Mouse (Mus musculus): ENCODE results near the gene Tymp. TPM values are rescaled to one million over a fixed set of nuclear protein-coding genes. Genes with fewer than 3 reads are reported as not detected.

Tymp gene
- polyA plus RNA-seq (2012; rRNA removed): 1.4 TPM in 2 replicates

DNA sequence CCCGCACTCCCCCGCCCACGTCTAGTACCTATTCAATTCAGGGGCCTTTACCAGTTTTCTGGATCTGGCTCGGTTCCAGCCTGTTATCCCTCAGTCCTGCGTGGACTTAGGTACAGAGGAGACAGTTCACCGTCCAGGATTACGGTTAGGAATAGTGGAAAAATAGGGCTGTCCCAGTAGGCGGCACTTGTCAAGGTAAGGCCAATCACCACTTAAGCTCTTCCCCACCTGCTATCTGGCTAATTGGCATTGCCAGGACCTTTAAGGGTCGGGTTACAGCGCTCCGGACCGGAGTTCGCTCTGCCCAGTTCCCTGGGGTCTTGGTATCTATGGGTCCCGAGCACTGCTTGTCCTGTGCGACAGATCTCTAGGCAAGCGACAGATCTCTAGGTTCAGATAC lies at the start of gene Tymp:
Gene Tymp, minus strand, starts transcription at position 83 of the 400 bp plus-strand sequence.

DNA sequence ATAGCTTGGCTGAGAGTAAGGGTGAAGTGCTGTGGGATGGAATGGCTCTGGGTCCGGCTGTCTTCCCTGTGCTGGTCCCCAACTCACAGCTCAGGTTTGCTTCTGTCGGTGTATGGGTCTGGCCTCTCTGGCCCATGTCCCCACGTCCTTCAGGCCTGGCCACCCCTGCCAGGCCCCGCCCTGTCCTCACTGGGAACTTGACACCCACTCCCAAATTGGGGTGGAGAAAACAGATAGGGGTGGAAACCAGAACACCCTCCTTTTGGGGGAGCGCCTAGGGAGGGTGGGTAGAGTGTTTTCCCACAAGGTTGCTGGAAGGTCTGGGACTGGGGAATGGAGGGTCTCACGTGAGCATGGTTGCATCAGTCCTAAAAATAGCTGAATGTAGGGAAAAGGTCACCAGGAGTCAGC lies 48.9 kb upstream of the Tymp start, which contains the start of gene Cpt1b:
Gene Cpt1b, minus strand, starts transcription at position 153 of the 411 bp plus-strand sequence.

DNA sequence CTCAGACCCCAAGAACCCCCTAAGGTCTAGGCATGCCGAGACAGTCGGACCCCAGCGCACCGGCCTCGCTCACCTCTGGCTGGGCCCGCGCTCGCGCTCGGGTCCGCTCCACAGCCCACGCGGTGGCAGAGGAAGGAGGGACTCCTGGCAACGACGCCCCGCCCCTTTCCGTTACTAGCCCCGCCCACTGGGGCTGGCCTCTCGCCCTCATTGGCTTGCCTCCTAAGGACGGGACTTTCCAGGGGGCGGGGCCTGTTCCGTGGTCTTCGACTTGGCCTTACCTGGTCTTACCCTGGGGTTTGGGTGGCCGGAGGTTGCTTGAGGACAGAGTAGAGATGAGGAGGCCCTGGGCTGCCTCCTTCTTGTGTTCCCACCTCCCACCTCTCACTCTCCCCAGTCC lies 33.3 kb upstream of the Tymp start, which contains the start of gene Syce3:
Gene Syce3, minus strand, starts transcription at position 386 of the 400 bp plus-strand sequence.

DNA sequence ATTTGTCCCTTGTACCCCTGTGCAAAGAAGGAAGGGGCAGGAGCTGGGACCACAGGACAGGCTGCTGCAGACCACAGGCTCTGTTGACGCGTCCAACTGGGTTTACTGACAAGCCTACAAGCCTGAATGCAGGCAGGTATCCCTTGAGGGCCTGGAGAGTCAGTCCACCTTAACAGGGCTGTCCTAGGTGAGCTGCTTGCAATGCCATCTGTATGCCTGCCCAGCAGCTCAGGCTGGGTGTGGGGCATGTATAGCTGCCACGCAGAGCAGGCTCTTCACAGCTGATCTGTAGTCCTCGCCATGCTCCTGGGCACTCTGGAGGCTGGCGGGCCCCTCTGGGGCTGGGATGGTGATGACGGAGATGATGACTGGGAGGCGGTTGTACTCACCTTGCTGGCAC lies 7.8 kb upstream of the Tymp start, which contains the start of gene Klhdc7b:
Gene Klhdc7b, plus strand, starts transcription at position 301 of the 400 bp plus-strand sequence.

DNA sequence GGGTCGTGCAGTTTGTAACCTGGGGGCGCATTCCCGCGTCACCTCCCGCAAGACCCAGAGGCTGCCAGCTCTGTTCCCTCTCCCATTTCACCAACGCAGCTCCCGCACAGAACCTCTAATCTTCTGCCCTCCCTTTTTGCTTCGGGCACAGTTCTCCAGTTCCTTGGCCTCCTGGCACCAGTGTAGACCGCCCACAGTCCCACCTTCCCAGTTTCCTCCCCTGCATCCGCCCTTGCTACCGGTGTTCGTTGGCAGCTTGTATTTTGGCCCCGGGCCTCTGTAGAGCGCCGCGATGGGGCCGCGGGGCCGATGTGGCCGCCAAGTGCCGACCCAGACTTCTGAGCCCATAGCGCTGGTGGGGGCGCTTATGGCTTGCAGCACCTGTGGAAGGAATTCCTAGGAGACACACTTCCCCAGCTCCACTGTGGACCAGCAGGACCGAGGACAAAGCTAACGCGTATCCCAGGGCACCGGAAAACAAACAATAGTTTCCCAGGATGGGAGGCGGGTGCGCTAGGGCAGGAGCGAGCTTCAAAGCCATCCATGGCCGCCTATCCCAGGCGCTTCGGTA lies 2.1 kb upstream of the Tymp start, which contains the start of gene Odf3b:
Gene Odf3b, minus strand, starts transcription at position 452 of the 571 bp plus-strand sequence.

DNA sequence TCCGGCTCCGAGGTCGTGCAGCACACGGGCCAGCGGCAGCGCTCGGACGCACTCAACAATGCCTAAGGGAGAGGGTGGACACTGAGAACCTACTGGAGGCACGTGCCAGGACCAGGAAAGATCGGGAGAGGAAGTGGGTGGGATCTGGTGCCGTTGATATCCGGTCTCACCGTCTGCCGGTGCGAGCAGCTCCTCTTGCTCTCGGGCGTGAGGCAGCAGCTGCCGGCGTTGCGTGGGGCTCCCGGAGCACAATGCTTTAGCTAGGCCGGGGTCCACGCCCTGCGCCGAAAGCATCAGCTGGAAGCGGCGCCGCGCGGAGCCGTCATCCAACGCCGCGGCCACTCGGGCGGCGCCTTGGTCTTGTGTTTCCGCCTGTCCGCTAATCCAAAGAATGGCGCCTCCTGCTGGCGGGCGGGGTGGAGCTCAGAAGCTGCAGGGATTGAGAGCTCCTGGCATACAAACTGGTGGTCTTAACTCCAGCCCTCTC lies 3.0 kb downstream of the Tymp start, which contains the start of gene Sco2:
Gene Sco2, minus strand, starts transcription at position 85 of the 487 bp plus-strand sequence.

DNA sequence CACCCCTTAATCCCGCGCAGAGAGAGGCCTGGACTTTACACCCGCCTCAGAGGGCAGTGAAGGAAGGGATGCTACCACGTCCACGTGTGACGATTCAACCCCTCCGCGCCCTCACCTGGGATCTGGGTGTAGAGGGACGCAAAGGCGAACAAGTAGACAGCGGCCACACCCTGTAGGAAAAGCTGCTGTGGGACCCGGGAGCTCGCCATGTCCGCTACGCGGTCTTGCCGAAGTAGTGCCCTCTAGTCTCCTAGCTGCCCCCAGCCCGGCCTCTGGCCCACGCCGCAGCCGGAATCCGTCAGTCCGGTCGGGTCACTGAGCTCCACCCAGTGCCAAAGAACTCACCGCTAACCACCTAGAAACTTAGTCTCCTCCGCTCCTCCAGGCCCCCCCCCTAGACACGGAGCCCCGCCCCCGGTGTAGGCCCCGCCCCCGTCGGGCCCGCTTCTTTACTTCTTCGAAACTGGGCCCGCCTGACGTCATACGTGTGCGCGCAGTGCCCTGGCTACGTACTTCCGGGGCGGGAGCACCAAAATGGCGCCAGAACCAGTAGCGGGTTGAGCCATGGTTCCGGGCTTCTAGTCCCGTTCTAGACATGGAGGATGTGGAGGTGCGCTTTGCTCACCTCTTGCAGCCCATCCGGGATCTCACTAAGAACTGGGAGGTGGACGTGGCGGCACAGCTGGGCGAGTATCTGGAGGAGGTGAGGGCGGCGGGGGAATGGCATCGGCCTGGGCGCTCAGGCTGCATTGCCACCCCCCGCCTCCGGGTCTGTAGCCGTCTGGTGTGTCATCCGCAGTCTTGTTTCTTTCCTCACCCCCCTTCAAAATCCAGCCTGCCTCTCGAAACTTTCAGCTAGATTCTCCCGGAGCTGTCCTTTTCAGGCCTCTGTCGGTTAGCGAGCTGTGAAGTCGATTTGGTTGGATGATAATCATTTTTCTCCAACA lies 21.3 kb downstream of the Tymp start, which contains the start of the genes Lmf2 and Ncaph2:
Gene Lmf2, minus strand, starts transcription at position 419 of the 947 bp plus-strand sequence.
Gene Ncaph2, plus strand, starts transcription at position 479 of the 947 bp plus-strand sequence.

DNA sequence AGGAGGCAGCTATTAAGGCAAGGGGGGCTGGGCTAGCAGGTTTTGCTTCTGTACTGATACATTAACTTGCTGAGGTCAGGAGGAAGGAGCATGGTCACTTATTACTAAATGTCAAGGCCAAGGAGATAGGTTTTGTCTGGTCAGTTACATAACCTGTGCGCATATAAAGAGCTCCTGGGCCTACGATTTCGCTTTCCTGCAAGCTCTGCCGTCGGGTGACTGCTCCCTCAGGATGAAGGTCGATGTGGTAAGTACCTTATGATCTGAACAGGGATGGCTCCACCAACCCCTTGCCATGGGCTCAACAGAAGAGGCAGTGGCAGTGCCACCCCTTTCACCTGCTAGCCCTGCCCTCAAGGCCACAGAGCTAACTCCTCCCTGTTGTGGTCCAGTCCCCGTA lies 42.6 kb downstream of the Tymp start, which contains the start of gene Miox:
Gene Miox, plus strand, starts transcription at position 128 of the 400 bp plus-strand sequence.

DNA sequence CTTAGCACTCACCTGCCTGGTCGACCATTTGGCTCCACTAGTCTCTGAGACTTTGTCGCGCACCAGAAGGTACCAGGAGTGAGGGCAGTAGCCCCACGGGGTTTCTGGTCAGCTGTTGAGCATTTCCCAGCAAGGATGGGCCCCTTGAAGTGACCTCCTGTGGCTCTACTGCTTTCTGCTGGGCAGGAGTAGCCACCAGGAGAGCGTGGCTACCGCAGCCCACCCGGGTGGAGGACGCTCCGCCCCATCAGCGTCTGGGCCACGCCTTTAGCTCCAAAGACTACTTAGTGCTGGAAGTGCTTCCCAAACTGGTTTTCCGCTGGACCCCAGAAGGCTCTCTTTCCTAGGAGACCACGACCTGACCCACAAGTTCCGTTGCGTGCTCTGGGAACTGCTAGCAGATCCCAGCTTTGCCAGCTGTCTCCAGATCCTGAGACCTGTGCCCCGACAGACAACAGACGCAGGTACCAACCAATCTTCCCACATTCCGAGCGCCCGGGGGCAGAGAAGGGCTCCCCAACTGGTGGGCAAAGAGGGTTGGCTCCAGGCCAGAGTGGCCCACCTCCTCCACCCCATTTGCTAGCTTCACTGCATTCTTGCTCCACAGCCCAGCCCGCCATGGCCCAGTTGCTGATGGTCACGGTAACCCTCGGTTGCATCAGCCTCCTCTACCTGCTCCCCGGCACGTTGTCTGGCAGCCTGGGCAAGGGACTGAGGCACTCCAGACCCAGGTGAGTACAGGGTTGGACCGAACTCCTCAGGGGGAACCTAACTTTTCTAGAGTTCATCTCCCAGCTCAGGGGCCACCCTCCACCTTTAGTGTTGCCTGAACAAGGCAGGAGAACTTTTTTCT lies 53.9 kb downstream of the Tymp start, which contains the start of gene Adm2:
Gene Adm2, plus strand, starts transcription at position 51 of the 853 bp plus-strand sequence.

Other genes starting within 250 kb of the Tymp start
- gene Hdac10, start 248.3 kb downstream of the Tymp start, polyA plus RNA-seq (2012; rRNA removed): 21.1 and 23.7 TPM in 2 replicates
- gene Mapk12, start 236.3 kb downstream of the Tymp start, polyA plus RNA-seq (2012; rRNA removed): 30.6 and 57.6 TPM in 2 replicates
- 44.8 and 63.0 TPM in 2 replicates for gene Mapk11, start 227.4 kb downstream of the Tymp start, polyA plus RNA-seq (2012; rRNA removed)
- 160 and 177 TPM in 2 replicates for gene Plxnb2, start 196.3 kb downstream of the Tymp start, polyA plus RNA-seq (2012; rRNA removed)
- gene Dennd6b, start 180.5 kb downstream of the Tymp start, polyA plus RNA-seq (2012; rRNA removed): 46.6 and 50.5 TPM in 2 replicates
- 74.0 and 92.8 TPM in 2 replicates for gene Ppp6r2, start 165.5 kb downstream of the Tymp start, polyA plus RNA-seq (2012; rRNA removed)
- gene Sbf1, start 61.7 kb downstream of the Tymp start, polyA plus RNA-seq (2012; rRNA removed): 144 and 184 TPM in 2 replicates
- 0.16 and 0.50 TPM in 2 replicates for gene Adm2, start 54.3 kb downstream of the Tymp start, polyA plus RNA-seq (2012; rRNA removed)
- 0.10 and 0.11 TPM in 2 replicates for gene Miox, start 42.6 kb downstream of the Tymp start, polyA plus RNA-seq (2012; rRNA removed)
- gene Lmf2, start 21.4 kb downstream of the Tymp start, polyA plus RNA-seq (2012; rRNA removed): 33.1 and 38.1 TPM in 2 replicates
- 124 and 153 TPM in 2 replicates for gene Ncaph2, start 21.3 kb downstream of the Tymp start, polyA plus RNA-seq (2012; rRNA removed)
- gene Sco2, start 3.2 kb downstream of the Tymp start, polyA plus RNA-seq (2012; rRNA removed): 13.7 and 16.9 TPM in 2 replicates
- gene Odf3b, start 2.2 kb upstream of the Tymp start, polyA plus RNA-seq (2012; rRNA removed): 0.43 and 0.58 TPM in 2 replicates
- gene Klhdc7b, start 7.9 kb upstream of the Tymp start, polyA plus RNA-seq (2012; rRNA removed): not detected in 2 replicates
- gene Syce3, start 33.5 kb upstream of the Tymp start, polyA plus RNA-seq (2012; rRNA removed): not detected in 2 replicates
- gene Cpt1b, start 48.8 kb upstream of the Tymp start, polyA plus RNA-seq (2012; rRNA removed): 8.1 and 8.8 TPM in 2 replicates
- gene C730034F03Rik, start 52.5 kb upstream of the Tymp start, polyA plus RNA-seq (2012; rRNA removed): 1.9 and 2.7 TPM in 2 replicates
- gene Gm44502, start 52.7 kb upstream of the Tymp start, polyA plus RNA-seq (2012; rRNA removed): 0.47 and 0.48 TPM in 2 replicates
- 66.9 and 96.2 TPM in 2 replicates for gene Chkb, start 52.9 kb upstream of the Tymp start, polyA plus RNA-seq (2012; rRNA removed)
- gene Mapk8ip2, start 76.9 kb upstream of the Tymp start, polyA plus RNA-seq (2012; rRNA removed): 25.4 and 34.2 TPM in 2 replicates
- 11.8 and 13.7 TPM in 2 replicates for gene Arsa, start 100.4 kb upstream of the Tymp start, polyA plus RNA-seq (2012; rRNA removed)
- gene Shank3, start 122.6 kb upstream of the Tymp start, polyA plus RNA-seq (2012; rRNA removed): 14.4 and 14.9 TPM in 2 replicates
- 1.6 and 2.4 TPM in 2 replicates for gene Acr, start 191.3 kb upstream of the Tymp start, polyA plus RNA-seq (2012; rRNA removed)
- gene Rabl2, start 214.9 kb upstream of the Tymp start, polyA plus RNA-seq (2012; rRNA removed): 65.9 and 78.0 TPM in 2 replicates

Measured in central nervous system, embryonic 11.5 days (tissue).